Mouse (Mus musculus): ENCODE measurements at regions not wholly inside any gene's neighbourhood (a gene's known extent, or its start where the extent isn't known, plus 50 kb on each side); places are given as distances from the start of the nearest gene placed in this dataset.
A peak's percentile ranks its signal among the peaks of the same experiment; 100 is the strongest.

- 79% methylated on average over 11 of the region's 11 CpGs for WGBS
- no peak overlapping the region for H3K27ac ChIP-seq
- ATAC-seq (ENCODE audit: low FRiP score) = peak; percentile 83; the same call in 1 of the 2 replicates
Observed at GRCm38 (mm10) chr10:6685308-6686080, 72.8 kb upstream of the Oprm1 start.

DNA sequence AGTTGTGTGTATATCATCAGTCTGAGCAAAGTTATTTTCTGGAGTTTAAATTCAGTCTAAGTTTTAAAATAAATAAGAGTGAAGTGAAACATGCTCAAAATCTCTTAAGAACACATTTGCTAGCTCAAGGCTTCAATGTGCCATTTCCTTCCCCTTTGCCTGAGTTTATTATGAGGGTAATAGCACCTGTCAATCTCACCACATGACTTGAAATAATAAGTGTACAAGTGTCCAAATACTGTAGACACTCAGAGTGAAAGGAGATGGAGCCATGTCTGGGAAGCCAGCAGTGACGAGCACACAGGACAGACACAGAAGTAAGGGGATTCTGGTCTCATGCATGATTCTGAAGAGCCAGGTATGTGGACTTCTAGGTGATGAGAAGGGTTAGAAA, 72.2 kb upstream of the Oprm1 start:
- H3K36me3 ChIP-seq = no peaks in the 10 kb centered on the region
- 77% methylated on average over 1 of the region's 1 CpGs for WGBS
- no peaks in the 10 kb centered on the region for H3K4me1 ChIP-seq (replicated peaks)
- H3K9me3 ChIP-seq = no peaks in the 10 kb centered on the region
- no peak overlapping the region for H3K4me3 ChIP-seq
- no peak overlapping the region for H3K4me2 ChIP-seq
- H3K9ac ChIP-seq = no peak overlapping the region
- no peak overlapping the region for H3K27ac ChIP-seq
- ATAC-seq (ENCODE audit: low FRiP score) = no peak
- no peaks in the 10 kb centered on the region for H3K27me3 ChIP-seq

More at GRCm38 (mm10) chr10:6685308-6686080, 72.8 kb upstream of the Oprm1 start:
- no peaks in the 10 kb centered on the region for H3K36me3 ChIP-seq
- H3K27me3 ChIP-seq = no peaks in the 10 kb centered on the region
- no peak overlapping the region for H3K4me3 ChIP-seq
- no peak overlapping the region for H3K9ac ChIP-seq
- H3K4me1 ChIP-seq (replicated peaks) = no peaks in the 10 kb centered on the region
- H3K4me2 ChIP-seq = no peak overlapping the region
- no peaks in the 10 kb centered on the region for H3K9me3 ChIP-seq

All from hindbrain, embryonic 13.5 days (tissue).